Mouse (Mus musculus) neural tube, embryonic 12.5 days (tissue): ENCODE results near the gene Hivep1. TPM values are rescaled to one million over a fixed set of nuclear protein-coding genes. Genes with fewer than 3 reads are reported as not detected.

Experiments used
- ATAC-seq: fragments of 200-750 bp; cut with Nextera tagmentation; 2 replicates; pipeline ENCODE4 v1.8.0; 2017; ENCODE audit warnings: low read depth, mild to moderate bottlenecking, moderate TSS enrichment, moderate library complexity; ENCODE audit not compliant: low FRiP score
- H3K27ac ChIP-seq: fragments of 300-500 bp; sonication (generic); 2 replicates; pipeline ENCODE4 v1.5.1; 2016
- H3K27me3 ChIP-seq: fragments of 300-500 bp; sonication (generic); replicated peaks from 2 replicates; pipeline ENCODE4 v1.6.1; 2016; ENCODE audit warnings: mild to moderate bottlenecking
- H3K36me3 ChIP-seq: fragments of 300-500 bp; sonication (generic); 2 replicates; pipeline ENCODE4 v1.6.1; 2016; ENCODE audit warnings: mild to moderate bottlenecking
- H3K4me1 ChIP-seq: fragments of 300-500 bp; sonication (generic); 2 replicates; pipeline ENCODE4 v1.6.1; 2016
- H3K4me2 ChIP-seq: fragments of 300-500 bp; sonication (generic); replicated peaks from 2 replicates; pipeline ENCODE4 v1.6.1; 2016; ENCODE audit warnings: mild to moderate bottlenecking
- H3K4me3 ChIP-seq: fragments of 300-500 bp; sonication (generic); 2 replicates; pipeline ENCODE4 v1.5.1; 2016
- H3K9ac ChIP-seq: fragments of 300-500 bp; sonication (generic); 2 replicates; pipeline ENCODE4 v1.6.1; 2016; ENCODE audit warnings: mild to moderate bottlenecking
- H3K9me3 ChIP-seq: fragments of 300-500 bp; sonication (generic); 2 replicates; pipeline ENCODE4 v1.6.1; 2016; ENCODE audit warnings: mild to moderate bottlenecking
- WGBS: fragments of 180-500 bp; shearing (Covaris S2); methylation state at CpG from one replicate; pipeline ENCODE4 v1.1.7; 2016; 5-methylcytosine and 5-hydroxymethylcytosine counted together
- polyA plus RNA-seq: library from polyadenylated mRNA; unstranded; fragments of >200 nt; fragmentation: Nextera tagmentation; extraction: Ambion mirVana; gene quantifications from 2 replicates; pipeline ENCODE4 v1.2.1, GENCODE M21; 2016

Hivep1 gene
- 17.8 and 18.1 TPM in 2 replicates for polyA plus RNA-seq

GRCm38 (mm10) chr13:42051961-42052695, at the start of gene Hivep1:
Hivep1 (plus strand) TSS chr13:42052021.
- H3K4me2 ChIP-seq: peak within 1 kb of the TSS; percentile 87
- WGBS: under 1% methylated on average over 78 of the region's 100 CpGs
- H3K36me3 ChIP-seq: peaks cover 14% of the 10 kb centered on the region
- peak within 1 kb of the TSS; percentile 95 for H3K9ac ChIP-seq
- no peaks in the 10 kb centered on the region for H3K27me3 ChIP-seq
- ATAC-seq: peak; percentile 64
- peak within 1 kb of the TSS; percentile 87 for H3K27ac ChIP-seq
- peaks cover 19% of the 10 kb centered on the region for H3K4me1 ChIP-seq
- H3K4me3 ChIP-seq: peak within 1 kb of the TSS; percentile 67
- no peaks in the 10 kb centered on the region for H3K9me3 ChIP-seq

GRCm38 (mm10) chr13:42015484-42016045, 36.3 kb upstream of the Hivep1 start:
- Histone ChIP-seq H3K4me2 (no peak overlapping the region), H3K4me1 (no peaks in the 10 kb centered on the region), H3K27me3 (no peaks in the 10 kb centered on the region), H3K9ac (no peak overlapping the region), H3K36me3 (no peaks in the 10 kb centered on the region), H3K4me3 (no peak overlapping the region), H3K27ac (no peak overlapping the region), H3K9me3 (no peaks in the 10 kb centered on the region)
- no peak for ATAC-seq
- 70% methylated on average over 10 of the region's 10 CpGs for WGBS

- H3K27me3 ChIP-seq: no peaks in the 10 kb centered on the region
- no peak overlapping the region for H3K4me3 ChIP-seq
- no peaks in the 10 kb centered on the region for H3K4me1 ChIP-seq
- no peak overlapping the region for H3K4me2 ChIP-seq
- H3K9ac ChIP-seq: no peak overlapping the region
- no peaks in the 10 kb centered on the region for H3K36me3 ChIP-seq
- no peaks in the 10 kb centered on the region for H3K9me3 ChIP-seq
- no peak for ATAC-seq
- H3K27ac ChIP-seq: no peak overlapping the region
- WGBS: 86% methylated on average over 5 of the region's 5 CpGs
These were observed 35.6 kb upstream of the Hivep1 start for GRCm38 (mm10) chr13:42016218-42016617.

GRCm38 (mm10) chr13:42018356-42018755, 33.5 kb upstream of the Hivep1 start:
- Histone ChIP-seq H3K27me3 (no peaks in the 10 kb centered on the region), H3K4me1 (no peaks in the 10 kb centered on the region), H3K4me2 (no peak overlapping the region), H3K9ac (no peak overlapping the region), H3K36me3 (no peaks in the 10 kb centered on the region), H3K4me3 (no peak overlapping the region), H3K9me3 (no peaks in the 10 kb centered on the region), H3K27ac (no peak overlapping the region)
- no peak for ATAC-seq
- WGBS: 38% methylated on average over 2 of the region's 2 CpGs

- Histone ChIP-seq H3K4me1 (no peaks in the 10 kb centered on the region), H3K27ac (no peak overlapping the region), H3K4me3 (no peak overlapping the region), H3K4me2 (no peak overlapping the region), H3K9me3 (no peaks in the 10 kb centered on the region), H3K9ac (no peak overlapping the region), H3K36me3 (no peaks in the 10 kb centered on the region), H3K27me3 (no peaks in the 10 kb centered on the region)
- ATAC-seq: no peak
- 10% methylated on average over 2 of the region's 2 CpGs for WGBS
These were observed 10.6 kb upstream of the Hivep1 start for GRCm38 (mm10) chr13:42041203-42041602.

GRCm38 (mm10) chr13:42043431-42043830, 8.4 kb upstream of the Hivep1 start:
- no peaks in the 10 kb centered on the region for H3K9me3 ChIP-seq
- WGBS: 90% methylated on average over 7 of the region's 7 CpGs
- no peak overlapping the region for H3K4me3 ChIP-seq
- H3K4me1 ChIP-seq: no peaks in the 10 kb centered on the region
- H3K27me3 ChIP-seq: no peaks in the 10 kb centered on the region
- H3K27ac ChIP-seq: no peak overlapping the region
- H3K36me3 ChIP-seq: no peaks in the 10 kb centered on the region
- no peak for ATAC-seq
- H3K9ac ChIP-seq: no peak overlapping the region
- H3K4me2 ChIP-seq: no peak overlapping the region

GRCm38 (mm10) chr13:42048991-42049773, 2.6 kb upstream of the Hivep1 start:
- H3K27ac ChIP-seq: peak overlapping the region; percentile 20
- peak overlapping the region; percentile 76 for H3K9ac ChIP-seq
- H3K36me3 ChIP-seq: no peaks in the 10 kb centered on the region
- no peaks in the 10 kb centered on the region for H3K9me3 ChIP-seq
- no peaks in the 10 kb centered on the region for H3K27me3 ChIP-seq
- peaks cover 14% of the 10 kb centered on the region for H3K4me1 ChIP-seq
- no peak for ATAC-seq
- H3K4me2 ChIP-seq: peak overlapping the region; percentile 87
- H3K4me3 ChIP-seq: peak overlapping the region; percentile 62
- WGBS: under 1% methylated on average over 48 of the region's 48 CpGs

GRCm38 (mm10) chr13:42049774-42050125, 2.1 kb upstream of the Hivep1 start:
- peak overlapping the region; percentile 87 for H3K4me2 ChIP-seq
- 1% methylated on average over 8 of the region's 8 CpGs for WGBS
- peaks cover 18% of the 10 kb centered on the region for H3K4me1 ChIP-seq
- no peak for ATAC-seq
- peak overlapping the region; percentile 76 for H3K9ac ChIP-seq
- peak overlapping the region; percentile 62 for H3K4me3 ChIP-seq
- no peaks in the 10 kb centered on the region for H3K36me3 ChIP-seq
- H3K27ac ChIP-seq: peak overlapping the region; percentile 20
- no peaks in the 10 kb centered on the region for H3K27me3 ChIP-seq
- no peaks in the 10 kb centered on the region for H3K9me3 ChIP-seq

- Histone ChIP-seq H3K4me3 (no peak overlapping the region), H3K36me3 (no peaks in the 10 kb centered on the region), H3K27me3 (no peaks in the 10 kb centered on the region), H3K27ac (no peak overlapping the region), H3K4me1 (peaks cover 19% of the 10 kb centered on the region), H3K9me3 (no peaks in the 10 kb centered on the region), H3K9ac (no peak overlapping the region), H3K4me2 (peak overlapping the region; percentile 87)
- 10% methylated on average over 3 of the region's 3 CpGs for WGBS
- no peak for ATAC-seq
These were observed 1.7 kb upstream of the Hivep1 start for GRCm38 (mm10) chr13:42050160-42050559.

- Histone ChIP-seq H3K27ac (peak overlapping the region; percentile 1; the same call in 1 of the 2 replicates), H3K9me3 (no peaks in the 10 kb centered on the region), H3K36me3 (peaks cover 3% of the 10 kb centered on the region), H3K27me3 (no peaks in the 10 kb centered on the region), H3K9ac (0 out of 2 replicates have a peak overlapping the region, but pooled peaks have one; percentile 95), H3K4me3 (peak overlapping the region; percentile 67), H3K4me1 (peaks cover 19% of the 10 kb centered on the region), H3K4me2 (peak overlapping the region; percentile 87)
- no peak for ATAC-seq
- under 1% methylated on average over 10 of the region's 10 CpGs for WGBS
These were observed 980 bp upstream of the Hivep1 start for GRCm38 (mm10) chr13:42050880-42051201.

- peaks cover 19% of the 10 kb centered on the region for H3K4me1 ChIP-seq
- H3K36me3 ChIP-seq: peaks cover 8% of the 10 kb centered on the region
- H3K27ac ChIP-seq: peak overlapping the region; percentile 87
- no peaks in the 10 kb centered on the region for H3K9me3 ChIP-seq
- H3K4me3 ChIP-seq: peak overlapping the region; percentile 67
- no peaks in the 10 kb centered on the region for H3K27me3 ChIP-seq
- H3K9ac ChIP-seq: peak overlapping the region; percentile 95
- WGBS: under 1% methylated on average over 27 of the region's 51 CpGs
- ATAC-seq: peak; percentile 79
- H3K4me2 ChIP-seq: peak overlapping the region; percentile 87
These were observed 467 bp upstream of the Hivep1 start for GRCm38 (mm10) chr13:42051202-42051906.
